Mouse (Mus musculus) neural tube, embryonic 13.5 days (tissue): ENCODE measurements at regions not wholly inside any gene's neighbourhood (a gene's known extent, or its start where the extent isn't known, plus 50 kb on each side); places are given as distances from the start of the nearest gene placed in this dataset.

Experiments
- ATAC-seq: fragments of 200-750 bp; cut with Nextera tagmentation; 2 replicates; pipeline ENCODE4 v1.8.0; 2017; ENCODE audit warnings: low read depth, mild to moderate bottlenecking, moderate TSS enrichment, moderate library complexity
- H3K27ac ChIP-seq: fragments of 300-500 bp; sonication (generic); replicated peaks from 2 replicates; pipeline ENCODE4 v1.5.1; 2015; ENCODE audit warnings: moderate library complexity, mild to moderate bottlenecking, inconsistent platforms
- H3K27me3 ChIP-seq: fragments of 300-500 bp; sonication (generic); 2 replicates; pipeline ENCODE4 v1.6.1; 2015; ENCODE audit warnings: mild to moderate bottlenecking, inconsistent platforms
- H3K36me3 ChIP-seq: fragments of 300-500 bp; sonication (generic); 2 replicates; pipeline ENCODE4 v1.6.1; 2015; ENCODE audit warnings: mild to moderate bottlenecking, inconsistent platforms
- H3K4me1 ChIP-seq: fragments of 300-500 bp; sonication (generic); replicated peaks from 2 replicates; pipeline ENCODE4 v1.6.1; 2015; ENCODE audit warnings: inconsistent platforms
- H3K4me2 ChIP-seq: fragments of 300-500 bp; sonication (generic); 2 replicates; pipeline ENCODE4 v1.6.1; 2015; ENCODE audit warnings: inconsistent platforms, mild to moderate bottlenecking, moderate library complexity
- H3K4me3 ChIP-seq: fragments of 300-500 bp; sonication (generic); 2 replicates; pipeline ENCODE4 v1.5.1; 2015; ENCODE audit warnings: mild to moderate bottlenecking, inconsistent platforms
- H3K9ac ChIP-seq: fragments of 300-500 bp; sonication (generic); 2 replicates; pipeline ENCODE4 v1.6.1; 2015; ENCODE audit warnings: moderate library complexity, mild to moderate bottlenecking, inconsistent platforms
- H3K9me3 ChIP-seq: fragments of 300-500 bp; sonication (generic); 2 replicates; pipeline ENCODE4 v1.6.1; 2016; ENCODE audit warnings: inconsistent platforms
- WGBS: fragments of 180-500 bp; shearing (Covaris S2); methylation state at CpG from one replicate; pipeline ENCODE4 v1.1.7; 2015; 5-methylcytosine and 5-hydroxymethylcytosine counted together

- Histone ChIP-seq H3K9ac (no peak overlapping the region), H3K36me3 (no peaks in the 10 kb centered on the region), H3K4me1 (peaks cover 10% of the 10 kb centered on the region), H3K4me2 (no peak overlapping the region), H3K9me3 (peaks cover 26% of the 10 kb centered on the region), H3K27me3 (peaks cover 24% of the 10 kb centered on the region), H3K27ac (no peak overlapping the region), H3K4me3 (no peak overlapping the region)
- 56% methylated on average over 12 of the region's 12 CpGs for whole genome bisulfite sequencing
- ATAC-seq, result no peak
Observed at GRCm38 (mm10) chr5:111869011-111869410, 135.3 kb downstream of the Gm26897 start.

- peak overlapping the region; percentile 20; the same call in 1 of the 2 replicates for H3K27ac ChIP-seq
- no peak overlapping the region for H3K4me2 ChIP-seq
- H3K36me3 ChIP-seq, result no peaks in the 10 kb centered on the region
- peaks cover 12% of the 10 kb centered on the region for H3K9me3 ChIP-seq
- 4% methylated on average over 8 of the region's 8 CpGs for WGBS
- peaks cover 20% of the 10 kb centered on the region for H3K4me1 ChIP-seq
- no peak overlapping the region for H3K9ac ChIP-seq
- H3K27me3 ChIP-seq, result no peaks in the 10 kb centered on the region
- no peak overlapping the region for H3K4me3 ChIP-seq
- ATAC-seq, result no peak
Observed at GRCm38 (mm10) chr5:111877165-111877793, 143.6 kb downstream of the Gm26897 start.

- H3K4me3 ChIP-seq, result no peak overlapping the region
- H3K9me3 ChIP-seq, result peaks cover under 1% of the 10 kb centered on the region; the same call in 1 of the 2 replicates
- H3K9ac ChIP-seq, result no peak overlapping the region
- peaks cover 2% of the 10 kb centered on the region; the same call in 1 of the 2 replicates for H3K27me3 ChIP-seq
- no peak overlapping the region for H3K27ac ChIP-seq
- no peak overlapping the region for H3K4me2 ChIP-seq
- ATAC-seq, result no peak
- no peaks in the 10 kb centered on the region for H3K36me3 ChIP-seq
- H3K4me1 ChIP-seq, result peaks cover 20% of the 10 kb centered on the region
Observed at GRCm38 (mm10) chr5:111879044-111879443, 145.3 kb downstream of the Gm26897 start.

GRCm38 (mm10) chr5:111880268-111880667 lies 146.5 kb downstream of the Gm26897 start:
- H3K9me3 ChIP-seq, result no peaks in the 10 kb centered on the region
- H3K27me3 ChIP-seq, result peaks cover 13% of the 10 kb centered on the region
- no peak overlapping the region for H3K27ac ChIP-seq
- ATAC-seq, result no peak
- no peak overlapping the region for H3K9ac ChIP-seq
- H3K36me3 ChIP-seq, result no peaks in the 10 kb centered on the region
- no peak overlapping the region for H3K4me3 ChIP-seq
- whole genome bisulfite sequencing, result 72% methylated on average over 2 of the region's 2 CpGs
- peaks cover 20% of the 10 kb centered on the region for H3K4me1 ChIP-seq
- no peak overlapping the region for H3K4me2 ChIP-seq

- ATAC-seq, result no peak
- Histone ChIP-seq H3K9me3 (no peaks in the 10 kb centered on the region), H3K4me2 (no peak overlapping the region), H3K27ac (no peak overlapping the region), H3K4me3 (no peak overlapping the region), H3K27me3 (peaks cover 21% of the 10 kb centered on the region), H3K36me3 (no peaks in the 10 kb centered on the region), H3K9ac (no peak overlapping the region), H3K4me1 (peaks cover 29% of the 10 kb centered on the region)
- WGBS, result 36% methylated on average over 5 of the region's 5 CpGs
Observed at GRCm38 (mm10) chr5:111881517-111881916, 147.8 kb downstream of the Gm26897 start.

GRCm38 (mm10) chr5:111887281-111887680 lies 153.6 kb downstream of the Gm26897 start:
- Histone ChIP-seq H3K27me3 (peaks cover 46% of the 10 kb centered on the region), H3K9me3 (no peaks in the 10 kb centered on the region), H3K9ac (no peak overlapping the region), H3K4me1 (peaks cover 30% of the 10 kb centered on the region), H3K27ac (no peak overlapping the region), H3K4me2 (no peak overlapping the region), H3K36me3 (no peaks in the 10 kb centered on the region), H3K4me3 (no peak overlapping the region)
- ATAC-seq, result no peak
- WGBS, result 65% methylated on average over 4 of the region's 4 CpGs

GRCm38 (mm10) chr5:111890800-111891199 lies 157.1 kb downstream of the Gm26897 start:
- no peak for ATAC-seq
- WGBS, result 46% methylated on average over 7 of the region's 7 CpGs

GRCm38 (mm10) chr5:111891261-111891693 lies 157.6 kb downstream of the Gm26897 start:
- no peak for ATAC-seq
- Histone ChIP-seq H3K36me3 (no peaks in the 10 kb centered on the region), H3K4me2 (no peak overlapping the region), H3K27me3 (peaks cover 45% of the 10 kb centered on the region), H3K4me3 (no peak overlapping the region), H3K27ac (peak overlapping the region; percentile 56), H3K9me3 (no peaks in the 10 kb centered on the region), H3K4me1 (peaks cover 49% of the 10 kb centered on the region), H3K9ac (no peak overlapping the region)
- WGBS, result 77% methylated on average over 8 of the region's 8 CpGs

More at GRCm38 (mm10) chr5:111890800-111891199, 157.1 kb downstream of the Gm26897 start:
- H3K36me3 ChIP-seq, result no peaks in the 10 kb centered on the region
- no peak overlapping the region for H3K4me3 ChIP-seq
- no peak overlapping the region for H3K9ac ChIP-seq
- H3K27ac ChIP-seq, result 0 out of 2 replicates have a peak overlapping the region, but pooled peaks have one; percentile 56
- peaks cover 53% of the 10 kb centered on the region for H3K4me1 ChIP-seq
- no peaks in the 10 kb centered on the region for H3K9me3 ChIP-seq
- H3K27me3 ChIP-seq, result peaks cover 45% of the 10 kb centered on the region
- H3K4me2 ChIP-seq, result no peak overlapping the region

GRCm38 (mm10) chr5:111892956-111893355 lies 159.2 kb downstream of the Gm26897 start:
- Histone ChIP-seq H3K9ac (no peak overlapping the region), H3K4me2 (no peak overlapping the region), H3K27ac (no peak overlapping the region), H3K9me3 (no peaks in the 10 kb centered on the region), H3K27me3 (peaks cover 34% of the 10 kb centered on the region), H3K4me3 (no peak overlapping the region), H3K36me3 (no peaks in the 10 kb centered on the region), H3K4me1 (peaks cover 51% of the 10 kb centered on the region)
- ATAC-seq, result no peak
- 35% methylated on average over 3 of the region's 3 CpGs for WGBS

- Histone ChIP-seq H3K9ac (no peak overlapping the region), H3K27ac (peak overlapping the region; percentile 74), H3K27me3 (peaks cover 27% of the 10 kb centered on the region), H3K9me3 (no peaks in the 10 kb centered on the region), H3K4me1 (peaks cover 61% of the 10 kb centered on the region), H3K36me3 (no peaks in the 10 kb centered on the region), H3K4me2 (peak overlapping the region; percentile 45), H3K4me3 (peak overlapping the region; percentile 13; the same call in 1 of the 2 replicates)
- WGBS, result 0% methylated on average over 11 of the region's 11 CpGs
- ATAC-seq, result peak; percentile 85
Observed at GRCm38 (mm10) chr5:111893905-111894311, 160.2 kb downstream of the Gm26897 start.

GRCm38 (mm10) chr5:111897568-111897967 lies 163.8 kb downstream of the Gm26897 start:
- H3K4me3 ChIP-seq, result no peak overlapping the region
- WGBS, result 69% methylated on average over 4 of the region's 4 CpGs
- H3K27me3 ChIP-seq, result peaks cover 32% of the 10 kb centered on the region
- H3K9me3 ChIP-seq, result no peaks in the 10 kb centered on the region
- H3K36me3 ChIP-seq, result no peaks in the 10 kb centered on the region
- H3K27ac ChIP-seq, result no peak overlapping the region
- no peak for ATAC-seq
- H3K9ac ChIP-seq, result no peak overlapping the region
- peaks cover 53% of the 10 kb centered on the region for H3K4me1 ChIP-seq
- H3K4me2 ChIP-seq, result no peak overlapping the region

GRCm38 (mm10) chr5:111898482-111898881 lies 164.8 kb downstream of the Gm26897 start:
- H3K9me3 ChIP-seq, result no peaks in the 10 kb centered on the region
- peak overlapping the region; percentile 9; the same call in 1 of the 2 replicates for H3K27ac ChIP-seq
- peaks cover 45% of the 10 kb centered on the region for H3K4me1 ChIP-seq
- H3K9ac ChIP-seq, result no peak overlapping the region
- 22% methylated on average over 12 of the region's 12 CpGs for WGBS
- no peak overlapping the region for H3K4me3 ChIP-seq
- ATAC-seq, result 0 out of 2 replicates have a peak, but pooled peaks have one; percentile 4
- H3K27me3 ChIP-seq, result peaks cover 31% of the 10 kb centered on the region
- no peak overlapping the region for H3K4me2 ChIP-seq
- H3K36me3 ChIP-seq, result no peaks in the 10 kb centered on the region

- ATAC-seq, result no peak
- peaks cover 26% of the 10 kb centered on the region for H3K4me1 ChIP-seq
- H3K36me3 ChIP-seq, result no peaks in the 10 kb centered on the region
- WGBS, result 31% methylated on average over 5 of the region's 5 CpGs
- no peak overlapping the region for H3K4me3 ChIP-seq
- no peak overlapping the region for H3K4me2 ChIP-seq
- H3K9ac ChIP-seq, result no peak overlapping the region
- H3K27ac ChIP-seq, result no peak overlapping the region
- H3K27me3 ChIP-seq, result peaks cover 26% of the 10 kb centered on the region
- H3K9me3 ChIP-seq, result no peaks in the 10 kb centered on the region; the same call in 1 of the 2 replicates
Observed at GRCm38 (mm10) chr5:111901197-111901596, 167.5 kb downstream of the Gm26897 start.
